Mouse (Mus musculus): Measurements from ENCODE around the gene Cdyl2. TPM values are rescaled to one million over a fixed set of nuclear protein-coding genes. Genes with fewer than 3 reads are reported as not detected.

Gene Cdyl2
- total RNA-seq, 2 experiments from 2014 or later, result 4.1 to 4.6 TPM

- intact Hi-C loops (cut with DNase I), result no loop called here
- no peak for DNase-seq (ENCODE audit: low spot score)
Measured at GRCm38 (mm10) chr8:116587616-116588468, 144.9 kb downstream of the Cdyl2 start.

GRCm38 (mm10) chr8:116581318-116582019, 151.3 kb downstream of the Cdyl2 start:
- no peak for DNase-seq (ENCODE audit: low spot score)
- intact Hi-C loops (cut with DNase I), result no loop called here

- DNase-seq (ENCODE audit: low spot score), result no peak
- intact Hi-C loops (cut with DNase I), result no loop called here
Measured at GRCm38 (mm10) chr8:116576732-116577131, 156.1 kb downstream of the Cdyl2 start.

GRCm38 (mm10) chr8:116573085-116573484, 159.7 kb downstream of the Cdyl2 start:
- intact Hi-C loops (cut with DNase I), result no loop called here
- DNase-seq (ENCODE audit: low spot score), result no peak

GRCm38 (mm10) chr8:116552778-116553177, 180.0 kb downstream of the Cdyl2 start:
- no peak for DNase-seq (ENCODE audit: low spot score)
- intact Hi-C loops (cut with DNase I), result no loop called here

GRCm38 (mm10) chr8:116552255-116552654, 180.5 kb downstream of the Cdyl2 start:
- DNase-seq (ENCODE audit: low spot score), result no peak
- intact Hi-C loops (cut with DNase I), result no loop called here

GRCm38 (mm10) chr8:116543366-116543765, 189.4 kb downstream of the Cdyl2 start:
- no peak for DNase-seq (ENCODE audit: low spot score)
- intact Hi-C loops (cut with DNase I), result loop anchor here (5.0 kb wide), 1 partner anchor 36 kb away; no protein-coding TSS in a partner anchor

GRCm38 (mm10) chr8:116542842-116543241, 189.9 kb downstream of the Cdyl2 start:
- intact Hi-C loops (cut with DNase I), result loop anchor here (5.0 kb wide), 1 partner anchor 36 kb away; no protein-coding TSS in a partner anchor
- peak; percentile 6 for DNase-seq (ENCODE audit: low spot score)

GRCm38 (mm10) chr8:116540136-116540535, 192.7 kb downstream of the Cdyl2 start:
- intact Hi-C loops (cut with DNase I), result loop anchor here (5.0 kb wide), 1 partner anchor 33 kb away; no protein-coding TSS in a partner anchor

GRCm38 (mm10) chr8:116538763-116539162, 194.0 kb downstream of the Cdyl2 start:
- intact Hi-C loops (cut with DNase I), result no loop called here
- DNase-seq (ENCODE audit: low spot score), result no peak

More at GRCm38 (mm10) chr8:116540136-116540535, 192.7 kb downstream of the Cdyl2 start:
- no peak for DNase-seq (ENCODE audit: low spot score)

- no peak for DNase-seq (ENCODE audit: low spot score)
- intact Hi-C loops (cut with DNase I), result no loop called here
Measured at GRCm38 (mm10) chr8:116536786-116537185, 196.0 kb downstream of the Cdyl2 start.

GRCm38 (mm10) chr8:116533081-116533480, 199.7 kb downstream of the Cdyl2 start:
- no peak for DNase-seq (ENCODE audit: low spot score)
- intact Hi-C loops (cut with DNase I), result no loop called here

- intact Hi-C loops (cut with DNase I), result no loop called here
- no peak for DNase-seq (ENCODE audit: low spot score)
Measured at GRCm38 (mm10) chr8:116528736-116529135, 204.1 kb downstream of the Cdyl2 start.

- DNase-seq (ENCODE audit: low spot score), result no peak
- intact Hi-C loops (cut with DNase I), result no loop called here
Measured at GRCm38 (mm10) chr8:116524915-116525314, 207.9 kb downstream of the Cdyl2 start.

Other genes with a start within 250 kb of the Cdyl2 start
- not detected for gene Dynlrb2, start 228.0 kb downstream of the Cdyl2 start, total RNA-seq (2021)
- gene Cmc2, start 188.5 kb upstream of the Cdyl2 start, total RNA-seq (2021), result 10 to 100 TPM; 73.9 to 75.2 TPM
- under 1 TPM; 0.88 to 0.92 TPM for gene Cenpn, start 188.7 kb upstream of the Cdyl2 start, total RNA-seq (2021)
- gene Atmin, start 210.4 kb upstream of the Cdyl2 start, total RNA-seq (2021), result 10 to 100 TPM; 13.4 to 14.3 TPM
- gene 1700030J22Rik, start 246.0 kb upstream of the Cdyl2 start, total RNA-seq (2021), result under 1 TPM; 0.31 to 0.45 TPM

Measured in heart, postnatal 25 days (tissue).